Mouse (Mus musculus) lung, adult 2 months (tissue): ENCODE data around the gene 4930579G24Rik.

Source experiments
- CTCF ChIP-seq: fragments of 200-500 bp; IDR thresholded peaks from 2 replicates; pipeline ENCODE4 v1.5.1; 2011; ENCODE audit warnings: mild to moderate bottlenecking, low read length, control low read depth; ENCODE audit not compliant: insufficient read depth
- POLR2A ChIP-seq: fragments of 200-500 bp; IDR thresholded peaks from 2 replicates; pipeline ENCODE4 v1.6.1; 2011; ENCODE audit warnings: low read depth, mild to moderate bottlenecking, control low read depth, low read length, borderline replicate concordance; ENCODE audit errors: extremely low read depth

GRCm38 (mm10) chr3:79627484-79628181 lies 1.2 kb upstream of the 4930579G24Rik start:
- TF ChIP-seq CTCF = no peak
- no peak for TF ChIP-seq POLR2A
